Mouse (Mus musculus): ENCODE results near the gene Trappc6b.

DNA sequence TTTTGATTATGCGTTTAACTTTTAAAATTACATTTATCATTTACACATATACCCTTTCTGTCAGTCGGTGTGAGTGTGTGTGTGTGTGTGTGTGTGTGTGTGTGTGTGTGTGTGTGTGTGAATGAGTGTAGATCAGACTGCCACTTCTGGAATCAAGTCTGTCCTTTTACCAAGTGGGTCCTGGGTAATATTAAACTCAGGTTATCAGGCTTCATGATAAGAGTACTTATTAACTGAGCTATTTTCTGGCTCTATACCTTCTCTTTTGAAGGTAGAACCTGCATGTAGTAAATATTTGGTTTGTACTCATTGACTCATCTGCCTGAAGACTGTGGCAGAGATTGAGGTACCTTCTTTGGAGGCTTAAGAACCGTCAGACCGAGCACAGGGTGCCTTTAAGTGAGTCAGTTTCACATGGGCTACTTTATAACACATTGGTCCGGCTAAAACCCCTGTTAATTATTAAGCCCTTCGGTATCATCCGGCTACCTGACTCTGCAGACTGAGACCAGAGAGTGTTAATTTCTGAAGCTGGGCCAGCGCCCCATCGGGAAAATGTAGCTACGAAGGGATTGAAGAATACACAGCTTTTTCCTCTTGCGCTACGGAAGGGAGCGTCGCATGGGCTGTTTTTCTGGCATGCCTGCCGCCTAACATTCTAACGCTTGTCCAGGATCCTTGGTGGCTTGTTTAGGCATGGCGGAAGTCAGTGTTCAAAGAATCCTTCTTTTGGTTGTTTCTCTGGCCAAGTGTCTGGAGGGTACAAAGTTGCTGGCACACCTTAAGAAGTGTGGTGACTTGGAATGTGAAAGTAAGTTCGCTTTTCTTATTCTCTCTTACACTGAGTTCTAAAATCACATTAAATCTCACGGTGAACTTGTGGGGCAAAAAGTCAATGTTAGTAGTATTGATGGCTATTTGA lies 34.1 kb upstream of the Trappc6b start, which contains the start of gene Mia2:
- TF ChIP-seq POLR2A (IDR thresholded peaks at IDR 0.05; ENCODE audit: low read depth, low read length) (no peak), NELFE (IDR thresholded peaks at IDR 0.05; ENCODE audit: low read depth, low read length) (no peak), BHLHE40 (IDR thresholded peaks at IDR 0.05; ENCODE audit: low read depth, low read length) (no peak), RAD21 (IDR thresholded peaks at IDR 0.05; ENCODE audit: low read depth, low read length) (no peak), CTCF (conservative IDR thresholded peaks at IDR 0.05 in 1 of 2, IDR thresholded peaks at IDR 0.05 in 1 of 2; ENCODE audit: low read depth in 2 of 2, low read length in 2 of 2) (no peak), EP300 (IDR thresholded peaks at IDR 0.05; ENCODE audit: low read length) (no peak), POLR2AphosphoS2 (IDR thresholded peaks at IDR 0.05; ENCODE audit: low read depth, low read length) (no peak), MXI1 (IDR thresholded peaks at IDR 0.05; ENCODE audit: low read depth, low read length) (no peak)
